In the genomic region with DNA sequence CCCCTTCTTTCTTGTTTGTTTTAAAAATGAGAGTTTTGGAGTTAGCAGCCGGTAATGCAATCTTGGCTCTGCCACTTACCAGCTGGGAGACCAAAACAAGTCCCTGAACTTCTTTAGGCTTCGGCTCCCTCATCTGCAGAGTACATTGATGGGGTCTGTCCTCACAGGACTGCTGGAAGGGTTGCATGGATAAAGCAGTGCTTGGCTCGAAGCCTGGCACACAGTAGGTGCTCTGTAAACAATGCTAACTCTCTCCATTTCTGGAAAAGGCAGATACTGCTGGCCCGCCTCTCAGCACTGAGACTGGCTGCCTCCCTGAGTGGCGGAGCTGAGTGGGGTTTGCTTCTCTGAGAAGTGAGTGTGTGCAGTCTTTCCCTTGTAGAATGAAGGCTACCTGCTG, we compare ENCODE assay signal across 10 mouse cellular contexts. TPM values are rescaled to one million over a fixed set of nuclear protein-coding genes. Genes with fewer than 3 reads are reported as not detected.
DNase-seq lines count a peak whose midpoint lies in the region; ATAC-seq and TF ChIP-seq lines count a peak whose summit lies in the region.
"Had no signal": no experiment of that assay in that cellular context is flagged by ENCODE, and none has a peak within 500 bp of the region (broad histone marks: within the 10 kb centered on the region; RNA-seq: fewer than 3 reads in every experiment).

No protein-coding gene starts in this region.

- H3K27ac ChIP-seq in lung, embryonic 14.5 days (ENCODE audit: low read depth): peak overlapping the region; percentile 25; the same call in 1 of the 2 replicates
- peak overlapping the region; percentile 35; the same call in 1 of the 2 replicates for H3K27ac ChIP-seq in embryonic facial prominence, embryonic 15.5 days (replicated peaks)
- peak overlapping the region; percentile 66 for H3K27ac ChIP-seq in hindbrain, embryonic 16.5 days (ENCODE audit: low read depth, low read length)
- H3K27ac ChIP-seq in midbrain, postnatal 0 days (ENCODE audit: low read depth, low read length): 0 out of 2 replicates have a peak overlapping the region, but pooled peaks have one; percentile 21
- no peak overlapping the region for H3K27ac ChIP-seq in intestine, postnatal 0 days (ENCODE audit: low read depth, low read length)
- no peak overlapping the region for H3K27ac ChIP-seq in thymus, adult 2 months (ENCODE audit: control insufficient read depth, insufficient read depth, low read length)

- H3K27me3 ChIP-seq in lung, embryonic 14.5 days (ENCODE audit: insufficient read depth, low read length): no peaks in the 10 kb centered on the region
- no peaks in the 10 kb centered on the region for H3K27me3 ChIP-seq in embryonic facial prominence, embryonic 15.5 days
- H3K27me3 ChIP-seq in hindbrain, embryonic 16.5 days (replicated peaks; ENCODE audit: control insufficient read depth, insufficient read depth, low read length): no peaks in the 10 kb centered on the region
- no peaks in the 10 kb centered on the region for H3K27me3 ChIP-seq in midbrain, postnatal 0 days (ENCODE audit: insufficient read depth, low read length)
- no peaks in the 10 kb centered on the region for H3K27me3 ChIP-seq in intestine, postnatal 0 days (replicated peaks; ENCODE audit: control insufficient read depth, insufficient read depth, low read length)
- H3K27me3 ChIP-seq in thymus, adult 2 months (ENCODE audit: control insufficient read depth, insufficient read depth, low read length): no peaks in the 10 kb centered on the region

- peaks cover 35% of the 10 kb centered on the region for H3K4me1 ChIP-seq in lung, embryonic 14.5 days (ENCODE audit: insufficient read depth)
- peaks cover 84% of the 10 kb centered on the region for H3K4me1 ChIP-seq in embryonic facial prominence, embryonic 15.5 days
- H3K4me1 ChIP-seq in hindbrain, embryonic 16.5 days (ENCODE audit: control insufficient read depth, insufficient read depth, low read depth, low read length): peaks cover 42% of the 10 kb centered on the region
- H3K4me1 ChIP-seq in midbrain, postnatal 0 days (ENCODE audit: insufficient read depth, low read length): peaks cover 18% of the 10 kb centered on the region
- no peaks in the 10 kb centered on the region for H3K4me1 ChIP-seq in intestine, postnatal 0 days (replicated peaks; ENCODE audit: control insufficient read depth, insufficient read depth, low read length)
- peaks cover 8% of the 10 kb centered on the region; the same call in 1 of the 2 replicates for H3K4me1 ChIP-seq in thymus, adult 2 months (replicated peaks; ENCODE audit: control insufficient read depth, insufficient read depth, low read length)

- WGBS in lung, embryonic 14.5 days: 40% methylated on average over 5 of the region's 5 CpGs
- 27% methylated on average over 5 of the region's 5 CpGs for WGBS in embryonic facial prominence, embryonic 15.5 days
- 38% methylated on average over 5 of the region's 5 CpGs for WGBS in hindbrain, embryonic 16.5 days
- 38% methylated on average over 5 of the region's 5 CpGs for WGBS in midbrain, postnatal 0 days
- 53% methylated on average over 5 of the region's 5 CpGs for WGBS in intestine, postnatal 0 days
- WGBS in thymus, adult 2 months: 88% methylated on average over 5 of the region's 5 CpGs

- peak overlapping the region; percentile 34; the same call in 1 of the 2 replicates for H3K4me2 ChIP-seq in lung, embryonic 14.5 days
- peak overlapping the region; percentile 20; the same call in 1 of the 2 replicates for H3K4me2 ChIP-seq in embryonic facial prominence, embryonic 15.5 days (replicated peaks)
- no peak overlapping the region; the same call in 1 of the 2 replicates for H3K4me2 ChIP-seq in hindbrain, embryonic 16.5 days (ENCODE audit: low read length)
- no peak overlapping the region for H3K4me2 ChIP-seq in midbrain, postnatal 0 days (ENCODE audit: low read depth, low read length, poor library complexity, severe bottlenecking)
- H3K4me2 ChIP-seq in intestine, postnatal 0 days (replicated peaks; ENCODE audit: low read depth): no peak overlapping the region

- ATAC-seq in lung, embryonic 14.5 days (ENCODE audit: insufficient read depth): no peak
- no peak for ATAC-seq in embryonic facial prominence, embryonic 15.5 days (ENCODE audit: insufficient number of reproducible peaks, low FRiP score, low TSS enrichment, low read depth)
- ATAC-seq in hindbrain, embryonic 16.5 days: peak; percentile 37; the same call in 1 of the 2 replicates
- ATAC-seq in midbrain, postnatal 0 days (ENCODE audit: low FRiP score): no peak
- no peak for ATAC-seq in intestine, postnatal 0 days
- ATAC-seq: lung, postnatal 0 days had no signal

- H3K9me3 ChIP-seq in lung, embryonic 14.5 days (ENCODE audit: low read depth, low read length): no peaks in the 10 kb centered on the region
- no peaks in the 10 kb centered on the region for H3K9me3 ChIP-seq in embryonic facial prominence, embryonic 15.5 days (replicated peaks)
- no peaks in the 10 kb centered on the region for H3K9me3 ChIP-seq in hindbrain, embryonic 16.5 days (ENCODE audit: control insufficient read depth, low read length)
- H3K9me3 ChIP-seq in midbrain, postnatal 0 days (ENCODE audit: low read length): no peaks in the 10 kb centered on the region
- H3K9me3 ChIP-seq in intestine, postnatal 0 days (ENCODE audit: control insufficient read depth): no peaks in the 10 kb centered on the region

- no peak for TF ChIP-seq CTCF in lung, embryonic 14.5 days (IDR thresholded peaks at IDR 0.05; ENCODE audit: low read depth)
- TF ChIP-seq CTCF in midbrain, postnatal 0 days (IDR thresholded peaks at IDR 0.05): no peak
- no peak for TF ChIP-seq CTCF in intestine, postnatal 0 days (IDR thresholded peaks at IDR 0.05; ENCODE audit: low read depth)
- no peak for TF ChIP-seq CTCF in thymus, adult 2 months (IDR thresholded peaks at IDR 0.05; ENCODE audit: borderline replicate concordance, control insufficient read depth, extremely low read depth, insufficient read depth, low read length, poor library complexity)

- H3K4me3 ChIP-seq in lung, embryonic 14.5 days (ENCODE audit: low read depth, low read length): no peak overlapping the region
- 0 out of 2 replicates have a peak overlapping the region, but pooled peaks have one; percentile 6 for H3K4me3 ChIP-seq in embryonic facial prominence, embryonic 15.5 days (replicated peaks)
- H3K4me3 ChIP-seq in hindbrain, embryonic 16.5 days (ENCODE audit: low read length): no peak overlapping the region
- H3K4me3 ChIP-seq in midbrain, postnatal 0 days (ENCODE audit: low read depth, low read length): no peak overlapping the region
- H3K4me3 ChIP-seq in intestine, postnatal 0 days (ENCODE audit: low read depth, low read length): no peak overlapping the region
- no peak overlapping the region for H3K4me3 ChIP-seq in thymus, adult 2 months (ENCODE audit: control insufficient read depth, insufficient read depth, low read length)

- DNase-seq in lung, embryonic 14.5 days: peak; percentile 50
- DNase-seq in lung, postnatal 25 days (ENCODE audit: low spot score): no peak
- DNase-seq in midbrain, postnatal 0 days (ENCODE audit: low spot score): no peak
- no peak for DNase-seq in thymus, adult 2 months
- DNase-seq: gastrocnemius, postnatal 10 days; right cerebral cortex, adult 18-20 months had no signal

- peaks cover 5% of the 10 kb centered on the region; the same call in 1 of the 2 replicates for H3K36me3 ChIP-seq in lung, embryonic 14.5 days (ENCODE audit: insufficient read depth)
- H3K36me3 ChIP-seq in embryonic facial prominence, embryonic 15.5 days: peaks cover 4% of the 10 kb centered on the region; the same call in 1 of the 2 replicates
- H3K36me3 ChIP-seq in hindbrain, embryonic 16.5 days (ENCODE audit: control insufficient read depth, insufficient read depth, low read length): no peaks in the 10 kb centered on the region
- no peaks in the 10 kb centered on the region for H3K36me3 ChIP-seq in midbrain, postnatal 0 days (ENCODE audit: insufficient read depth, low read length)
- H3K36me3 ChIP-seq in intestine, postnatal 0 days (ENCODE audit: control insufficient read depth, insufficient read depth): no peaks in the 10 kb centered on the region
- no peaks in the 10 kb centered on the region for H3K36me3 ChIP-seq in thymus, adult 2 months (ENCODE audit: control insufficient read depth, insufficient read depth, low read length)

- no peak overlapping the region for H3K9ac ChIP-seq in lung, embryonic 14.5 days
- H3K9ac ChIP-seq in embryonic facial prominence, embryonic 15.5 days: no peak overlapping the region
- H3K9ac ChIP-seq in hindbrain, embryonic 16.5 days (ENCODE audit: low read depth, low read length): no peak overlapping the region
- H3K9ac ChIP-seq in midbrain, postnatal 0 days (replicated peaks; ENCODE audit: low read length, poor library complexity, severe bottlenecking): no peak overlapping the region
- no peak overlapping the region for H3K9ac ChIP-seq in intestine, postnatal 0 days (ENCODE audit: low read depth, low read length)

- TF ChIP-seq POLR2A in thymus, adult 2 months (IDR thresholded peaks at IDR 0.05; ENCODE audit: control insufficient read depth, extremely low read depth, insufficient read depth, low read length, poor library complexity): no peak

RNA-seq across cellular contexts. Expression of a gene that starts 7.2 kb away (rescaled TPM):
- polyA plus RNA-seq in lung, embryonic 14.5 days (2014; fragmentation: Nextera tagmentation; extraction: Ambion mirVana): 36.4 and 38.8 TPM in 2 replicates
- 42.3 and 49.1 TPM in 2 replicates for polyA plus RNA-seq in embryonic facial prominence, embryonic 15.5 days (2015; fragmentation: Nextera tagmentation; extraction: Ambion mirVana)
- 12.1 and 16.4 TPM in 2 replicates for polyA plus RNA-seq in hindbrain, embryonic 16.5 days (2015; fragmentation: Nextera tagmentation; extraction: Ambion mirVana)
- 13.5 and 24.9 TPM in 2 replicates for total RNA-seq in midbrain, postnatal 0 days (2014; rRNA removed)
- 2.7 and 3.9 TPM in 2 replicates for polyA plus RNA-seq in midbrain, postnatal 0 days (2015; fragmentation: Nextera tagmentation; extraction: Ambion mirVana)
- 3.1 and 3.6 TPM in 2 replicates for polyA plus RNA-seq in intestine, postnatal 0 days (2015; fragmentation: Nextera tagmentation; extraction: Ambion mirVana)
- polyA plus RNA-seq in thymus, adult 2 months (2012; rRNA removed): 13.1 and 14.6 TPM in 2 replicates

Comparison
In these comparisons a context has a peak if more than half of its experiments do, and no peak if none do; other contexts are left out.
1. H3K27ac ChIP-seq: peak in lung, embryonic 14.5 days (single experiment), embryonic facial prominence, embryonic 15.5 days (single experiment), hindbrain, embryonic 16.5 days (single experiment) and midbrain, postnatal 0 days (single experiment); none in intestine, postnatal 0 days (single experiment) and thymus, adult 2 months (single experiment).
2. H3K4me2 ChIP-seq: peak in lung, embryonic 14.5 days (single experiment) and embryonic facial prominence, embryonic 15.5 days (single experiment); none in hindbrain, embryonic 16.5 days (single experiment), midbrain, postnatal 0 days (single experiment) and intestine, postnatal 0 days (single experiment).